In genomic region chr5:133106691-133107354, GRCm38 (mm10) we compare ENCODE assay signal across 11 mouse cellular contexts.
DNase-seq lines count a peak whose midpoint lies in the region; ATAC-seq lines count a peak whose summit lies in the region.
"Had no signal": no experiment of that assay in that cellular context is flagged by ENCODE, and none has a peak within 500 bp of the region (broad histone marks: within the 10 kb centered on the region; RNA-seq: fewer than 3 reads in every experiment).

No protein-coding gene starts in this region.

- H3K9ac ChIP-seq in kidney, embryonic 15.5 days, result no peak overlapping the region
- H3K9ac ChIP-seq in midbrain, embryonic 13.5 days (replicated peaks), result no peak overlapping the region
- H3K9ac ChIP-seq: embryonic facial prominence, embryonic 15.5 days; liver, embryonic 15.5 days had no signal

- no peaks in the 10 kb centered on the region for H3K36me3 ChIP-seq in kidney, embryonic 15.5 days
- no peaks in the 10 kb centered on the region for H3K36me3 ChIP-seq in midbrain, embryonic 13.5 days
- H3K36me3 ChIP-seq: embryonic facial prominence, embryonic 15.5 days; G1E; liver, embryonic 15.5 days had no signal

- no peak for ATAC-seq in kidney, embryonic 15.5 days (replicated peaks; ENCODE audit: low FRiP score)
- peak; percentile 94 for ATAC-seq in midbrain, embryonic 13.5 days
- no peak for ATAC-seq in frontal cortex, adult (ENCODE audit: low TSS enrichment)

- no peak overlapping the region for H3K4me2 ChIP-seq in kidney, embryonic 15.5 days
- peak overlapping the region; percentile 25 for H3K4me2 ChIP-seq in midbrain, embryonic 13.5 days (replicated peaks)
- H3K4me2 ChIP-seq: embryonic facial prominence, embryonic 15.5 days; liver, embryonic 15.5 days had no signal

- H3K27me3 ChIP-seq in kidney, embryonic 15.5 days, result no peaks in the 10 kb centered on the region
- H3K27me3 ChIP-seq in midbrain, embryonic 13.5 days, result 0 out of 2 replicates have a peak, but pooled peaks cover 8% of the 10 kb centered on the region
- H3K27me3 ChIP-seq: embryonic facial prominence, embryonic 15.5 days; liver, embryonic 15.5 days had no signal

- peak; percentile 1 for DNase-seq in kidney, adult 9 months
- DNase-seq in cerebellum, postnatal 25 days, result peak; percentile 25 to 49
- DNase-seq in heart, adult 8-10 months (ENCODE audit: low spot score), result peak; percentile 1
- peak; percentile 4 for DNase-seq in layer of hippocampus, adult 9-11 months
- no peak for DNase-seq in spleen, postnatal 14 days (ENCODE audit: low spot score in 2 of 2)

- no peaks in the 10 kb centered on the region for H3K9me3 ChIP-seq in kidney, embryonic 15.5 days (replicated peaks)
- H3K9me3 ChIP-seq in midbrain, embryonic 13.5 days, result no peaks in the 10 kb centered on the region
- H3K9me3 ChIP-seq: embryonic facial prominence, embryonic 15.5 days; liver, embryonic 15.5 days had no signal

- no peak overlapping the region for H3K27ac ChIP-seq in kidney, embryonic 15.5 days
- peak overlapping the region; percentile 52 for H3K27ac ChIP-seq in midbrain, embryonic 13.5 days
- H3K27ac ChIP-seq: embryonic facial prominence, embryonic 15.5 days; liver, embryonic 15.5 days had no signal

- 0 out of 2 replicates have a peak, but pooled peaks cover 2% of the 10 kb centered on the region for H3K4me1 ChIP-seq in kidney, embryonic 15.5 days
- H3K4me1 ChIP-seq in midbrain, embryonic 13.5 days (replicated peaks), result peaks cover 9% of the 10 kb centered on the region
- H3K4me1 ChIP-seq: liver, embryonic 15.5 days had no signal

- WGBS in kidney, embryonic 15.5 days, result 43% methylated on average over 8 of the region's 8 CpGs
- WGBS in midbrain, embryonic 13.5 days, result 13% methylated on average over 8 of the region's 8 CpGs

- H3K4me3 ChIP-seq in kidney, embryonic 15.5 days (replicated peaks), result no peak overlapping the region
- no peak overlapping the region for H3K4me3 ChIP-seq in midbrain, embryonic 13.5 days (replicated peaks)
- H3K4me3 ChIP-seq: embryonic facial prominence, embryonic 15.5 days; liver, embryonic 15.5 days had no signal

Comparison
In these comparisons a context has a peak if more than half of its experiments do, and no peak if none do; other contexts are left out.
1. DNase-seq: peak in kidney, adult 9 months (single experiment), cerebellum, postnatal 25 days (2 of 2), heart, adult 8-10 months (single experiment) and layer of hippocampus, adult 9-11 months (single experiment); none in spleen, postnatal 14 days (0 of 2).